Mouse (Mus musculus): ENCODE results near the gene Olfr1447. TPM values are rescaled to one million over a fixed set of nuclear protein-coding genes. Genes with fewer than 3 reads are reported as not detected.

Gene Olfr1447
- not detected in 2 replicates for polyA plus RNA-seq (2014; fragmentation: Nextera tagmentation; extraction: Ambion mirVana)

DNA sequence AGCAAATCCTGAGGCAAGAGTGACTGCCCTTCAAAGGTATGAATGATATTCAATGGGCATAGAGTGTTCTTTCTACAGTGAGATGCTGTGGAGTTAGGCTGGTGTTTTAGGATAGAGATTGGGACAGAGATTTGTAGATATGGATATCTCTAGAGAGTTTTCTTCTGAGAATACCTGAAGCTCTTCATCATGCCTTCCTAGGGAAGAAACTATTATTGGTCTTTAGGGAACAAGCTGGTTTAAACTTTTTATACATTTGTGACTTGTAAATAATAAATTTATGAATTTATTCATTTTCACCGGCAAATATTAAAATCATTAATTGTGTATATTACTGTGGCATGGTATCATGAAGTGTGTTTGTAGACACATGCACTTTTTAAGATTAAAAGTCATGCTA is at the start of gene Olfr1447:
Gene Olfr1447, minus strand, starts transcription at position 101 of the 400 bp plus-strand sequence.
- ATAC-seq (ENCODE audit: insufficient read depth): no peak
- H3K9me3 ChIP-seq (ENCODE audit: low read depth, low read length): no peaks in the 10 kb centered on the region
- 92% methylated on average over 1 of the region's 1 CpGs for WGBS
- no peak within 1 kb of the TSS for H3K27ac ChIP-seq (ENCODE audit: low read depth)
- DNase-seq: no peak
- H3K36me3 ChIP-seq (ENCODE audit: insufficient read depth): no peaks in the 10 kb centered on the region
- H3K4me3 ChIP-seq (ENCODE audit: low read depth, low read length): no peak within 1 kb of the TSS
- no peaks in the 10 kb centered on the region for H3K27me3 ChIP-seq (ENCODE audit: insufficient read depth, low read length)
- no peak within 1 kb of the TSS for H3K4me2 ChIP-seq
- no peaks in the 10 kb centered on the region for H3K4me1 ChIP-seq (ENCODE audit: insufficient read depth)
- TF ChIP-seq CTCF (IDR thresholded peaks at IDR 0.05; ENCODE audit: low read depth): no peak
- H3K9ac ChIP-seq: no peak within 1 kb of the TSS

DNA sequence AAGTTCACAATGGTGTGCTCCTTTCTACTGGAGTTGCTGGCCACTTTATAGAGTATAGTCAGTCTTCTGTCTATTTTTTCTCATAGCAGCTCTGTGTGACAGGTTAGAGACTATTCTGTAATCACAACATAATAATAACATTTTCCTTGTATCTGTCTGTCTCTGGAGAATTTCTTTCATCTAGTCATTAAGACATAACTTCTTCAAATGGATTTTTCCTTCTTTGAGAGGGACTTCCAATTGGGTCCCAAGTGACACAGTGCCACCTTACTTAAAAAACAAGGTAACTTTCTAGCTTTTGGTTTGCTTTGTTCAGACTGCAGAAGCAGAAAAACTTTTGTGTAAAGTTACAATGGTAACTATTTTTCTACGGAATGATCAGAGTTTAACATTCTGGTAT is 46.4 kb upstream of the Olfr1447 start, which contains the start of gene Olfr1450:
Gene Olfr1450, plus strand, starts transcription at position 301 of the 400 bp plus-strand sequence.
- Histone ChIP-seq H3K4me2 (no peak within 1 kb of the TSS), H3K27ac (ENCODE audit: low read depth) (no peak within 1 kb of the TSS), H3K27me3 (ENCODE audit: insufficient read depth, low read length) (no peaks in the 10 kb centered on the region), H3K4me3 (ENCODE audit: low read depth, low read length) (no peak within 1 kb of the TSS), H3K36me3 (ENCODE audit: insufficient read depth) (no peaks in the 10 kb centered on the region), H3K9me3 (ENCODE audit: low read depth, low read length) (no peaks in the 10 kb centered on the region), H3K9ac (no peak within 1 kb of the TSS), H3K4me1 (ENCODE audit: insufficient read depth) (no peaks in the 10 kb centered on the region)
- ATAC-seq (ENCODE audit: insufficient read depth) (no peak), DNase-seq (no peak)
- no peak for TF ChIP-seq CTCF (IDR thresholded peaks at IDR 0.05; ENCODE audit: low read depth)
- 90% methylated on average over 1 of the region's 1 CpGs for WGBS

DNA sequence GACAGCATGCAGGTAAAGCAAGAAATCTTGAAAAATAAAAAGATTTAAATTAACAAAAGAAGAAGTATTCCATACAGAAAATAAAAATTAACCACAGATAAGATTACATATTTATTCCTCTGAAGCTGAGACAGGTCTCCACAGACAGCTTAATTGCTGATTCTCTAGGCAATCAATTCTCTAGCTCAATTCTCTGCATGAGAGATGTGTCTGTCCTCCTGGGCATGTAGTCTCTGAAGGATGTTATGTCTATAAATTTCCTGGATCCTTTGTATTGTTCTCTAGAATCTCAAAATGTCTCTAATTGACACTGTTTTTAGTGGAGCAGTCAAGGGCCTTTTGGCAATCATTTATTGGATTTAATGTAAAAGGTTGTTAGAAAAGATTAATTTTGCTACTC is 27.0 kb upstream of the Olfr1447 start, which contains the start of gene Olfr1449:
Gene Olfr1449, plus strand, starts transcription at position 301 of the 400 bp plus-strand sequence.
- ATAC-seq (ENCODE audit: insufficient read depth) (no peak), DNase-seq (no peak)
- Histone ChIP-seq H3K9ac (no peak within 1 kb of the TSS), H3K9me3 (ENCODE audit: low read depth, low read length) (no peaks in the 10 kb centered on the region), H3K4me3 (ENCODE audit: low read depth, low read length) (no peak within 1 kb of the TSS), H3K36me3 (ENCODE audit: insufficient read depth) (no peaks in the 10 kb centered on the region), H3K4me2 (no peak within 1 kb of the TSS), H3K27me3 (ENCODE audit: insufficient read depth, low read length) (no peaks in the 10 kb centered on the region), H3K27ac (ENCODE audit: low read depth) (no peak within 1 kb of the TSS), H3K4me1 (ENCODE audit: insufficient read depth) (no peaks in the 10 kb centered on the region)
- no peak for TF ChIP-seq CTCF (IDR thresholded peaks at IDR 0.05; ENCODE audit: low read depth)

DNA sequence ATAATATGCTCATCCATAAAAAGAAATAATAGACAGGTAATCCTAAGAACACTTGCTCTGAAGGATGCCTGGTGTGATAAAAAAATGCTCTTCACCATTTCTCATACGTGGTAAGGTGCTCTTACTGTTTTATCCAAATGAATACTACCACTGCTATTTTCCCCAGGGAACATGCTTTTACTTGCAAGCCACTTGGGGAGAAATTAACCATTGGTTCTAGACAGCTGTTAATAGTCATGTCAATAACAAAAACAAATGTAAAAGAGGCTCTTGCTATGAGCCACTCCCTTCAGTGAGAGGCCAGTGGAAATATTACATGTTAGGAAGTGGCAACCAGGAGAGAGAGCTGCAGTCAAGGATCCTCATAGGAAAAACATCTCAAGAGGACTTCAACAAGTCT is 20.8 kb upstream of the Olfr1447 start, which contains the start of gene Olfr1448:
Gene Olfr1448, minus strand, starts transcription at position 101 of the 400 bp plus-strand sequence.
- no peaks in the 10 kb centered on the region for H3K27me3 ChIP-seq (ENCODE audit: insufficient read depth, low read length)
- no peaks in the 10 kb centered on the region for H3K36me3 ChIP-seq (ENCODE audit: insufficient read depth)
- no peaks in the 10 kb centered on the region for H3K9me3 ChIP-seq (ENCODE audit: low read depth, low read length)
- DNase-seq: no peak
- TF ChIP-seq CTCF (IDR thresholded peaks at IDR 0.05; ENCODE audit: low read depth): no peak
- H3K9ac ChIP-seq: no peak within 1 kb of the TSS
- no peaks in the 10 kb centered on the region for H3K4me1 ChIP-seq (ENCODE audit: insufficient read depth)
- WGBS: 64% methylated on average over 1 of the region's 1 CpGs
- H3K27ac ChIP-seq (ENCODE audit: low read depth): no peak within 1 kb of the TSS
- no peak for ATAC-seq (ENCODE audit: insufficient read depth)
- no peak within 1 kb of the TSS for H3K4me3 ChIP-seq (ENCODE audit: low read depth, low read length)
- no peak within 1 kb of the TSS for H3K4me2 ChIP-seq

DNA sequence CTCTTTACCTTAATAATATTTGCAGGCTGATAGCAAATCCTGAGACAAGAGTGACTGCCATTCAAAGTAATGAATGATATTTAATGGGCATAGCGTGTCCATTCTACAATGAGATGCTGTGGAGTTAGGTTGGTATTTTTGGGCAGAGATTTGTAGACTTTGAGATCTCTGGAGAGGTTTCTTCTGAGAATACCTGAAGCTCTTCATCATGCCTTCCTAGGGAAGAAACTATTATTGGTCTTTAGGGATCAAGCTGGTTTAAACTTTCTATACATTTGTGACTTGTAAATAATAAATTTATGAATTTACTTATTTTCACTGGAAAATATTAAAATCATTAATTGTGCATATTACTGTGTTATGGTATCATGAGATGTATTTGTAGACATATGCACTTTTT is 10.1 kb downstream of the Olfr1447 start, which contains the start of gene Olfr1446:
Gene Olfr1446, minus strand, starts transcription at position 101 of the 400 bp plus-strand sequence.
- no peak for TF ChIP-seq CTCF (IDR thresholded peaks at IDR 0.05; ENCODE audit: low read depth)
- Histone ChIP-seq H3K27me3 (ENCODE audit: insufficient read depth, low read length) (no peaks in the 10 kb centered on the region), H3K9me3 (ENCODE audit: low read depth, low read length) (no peaks in the 10 kb centered on the region), H3K9ac (no peak within 1 kb of the TSS), H3K36me3 (ENCODE audit: insufficient read depth) (no peaks in the 10 kb centered on the region), H3K4me1 (ENCODE audit: insufficient read depth) (no peaks in the 10 kb centered on the region), H3K4me3 (ENCODE audit: low read depth, low read length) (no peak within 1 kb of the TSS), H3K27ac (ENCODE audit: low read depth) (no peak within 1 kb of the TSS), H3K4me2 (no peak within 1 kb of the TSS)
- DNase-seq (no peak), ATAC-seq (ENCODE audit: insufficient read depth) (no peak)
- 79% methylated on average over 1 of the region's 1 CpGs for WGBS

DNA sequence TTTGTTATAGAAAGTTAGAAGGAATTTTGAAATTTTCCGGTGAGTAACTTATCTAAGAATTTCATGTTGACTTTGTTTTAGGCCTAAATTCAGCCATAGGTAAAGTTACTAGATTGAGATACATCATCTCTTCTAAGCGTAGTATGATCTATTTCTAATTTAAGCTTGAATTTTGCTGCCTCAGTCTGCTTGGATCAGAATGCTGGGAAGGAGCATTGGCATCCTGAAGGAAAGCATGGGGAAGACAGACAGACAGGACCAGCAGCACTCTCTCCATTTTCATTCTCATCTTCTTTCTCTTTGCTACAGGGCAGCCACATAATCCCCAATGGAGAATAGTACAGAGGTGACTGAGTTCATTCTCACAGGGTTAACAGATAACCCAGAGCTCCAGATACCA is 20.0 kb downstream of the Olfr1447 start, which contains the start of gene Olfr1445:
Gene Olfr1445, plus strand, starts transcription at position 301 of the 400 bp plus-strand sequence.
- WGBS: 81% methylated on average over 2 of the region's 2 CpGs
- no peak for TF ChIP-seq CTCF (IDR thresholded peaks at IDR 0.05; ENCODE audit: low read depth)
- H3K4me1 ChIP-seq (ENCODE audit: insufficient read depth): no peaks in the 10 kb centered on the region
- H3K9me3 ChIP-seq (ENCODE audit: low read depth, low read length): no peaks in the 10 kb centered on the region
- no peak within 1 kb of the TSS for H3K9ac ChIP-seq
- ATAC-seq (ENCODE audit: insufficient read depth): no peak
- no peak within 1 kb of the TSS for H3K4me2 ChIP-seq
- no peak within 1 kb of the TSS for H3K4me3 ChIP-seq (ENCODE audit: low read depth, low read length)
- DNase-seq: no peak
- no peaks in the 10 kb centered on the region for H3K27me3 ChIP-seq (ENCODE audit: insufficient read depth, low read length)
- no peaks in the 10 kb centered on the region for H3K36me3 ChIP-seq (ENCODE audit: insufficient read depth)
- no peak within 1 kb of the TSS for H3K27ac ChIP-seq (ENCODE audit: low read depth)

DNA sequence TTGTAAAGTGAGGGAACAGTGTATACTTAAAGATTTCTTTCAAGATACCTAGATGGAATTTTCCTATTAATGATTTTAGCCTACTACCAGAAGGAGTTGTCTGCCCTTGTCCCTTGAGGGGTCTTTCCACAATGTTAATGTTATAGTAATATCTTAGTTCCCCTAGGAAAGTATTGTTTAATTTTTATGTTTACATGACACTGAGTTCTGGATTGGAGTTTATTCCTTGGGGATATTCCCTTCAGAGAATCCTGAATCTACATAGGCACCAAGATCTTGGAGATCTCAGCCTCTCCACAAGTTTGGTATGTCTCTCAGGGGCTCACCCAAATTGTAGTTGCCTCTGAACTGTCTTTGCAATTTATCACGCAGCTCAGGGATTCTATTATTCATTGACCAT is 46.6 kb downstream of the Olfr1447 start, which contains the start of gene Olfr1444:
Gene Olfr1444, plus strand, starts transcription at position 301 of the 400 bp plus-strand sequence.
- DNase-seq (no peak), ATAC-seq (ENCODE audit: insufficient read depth) (no peak)

More for the DNA sequence above, 46.6 kb downstream of the Olfr1447 start, which contains the start of gene Olfr1444:
- Histone ChIP-seq H3K27ac (ENCODE audit: low read depth) (no peak within 1 kb of the TSS), H3K4me2 (no peak within 1 kb of the TSS), H3K4me1 (ENCODE audit: insufficient read depth) (no peaks in the 10 kb centered on the region), H3K9ac (no peak within 1 kb of the TSS), H3K4me3 (ENCODE audit: low read depth, low read length) (no peak within 1 kb of the TSS), H3K9me3 (ENCODE audit: low read depth, low read length) (no peaks in the 10 kb centered on the region), H3K36me3 (ENCODE audit: insufficient read depth) (no peaks in the 10 kb centered on the region), H3K27me3 (ENCODE audit: insufficient read depth, low read length) (no peaks in the 10 kb centered on the region)
- no peak for TF ChIP-seq CTCF (IDR thresholded peaks at IDR 0.05; ENCODE audit: low read depth)
- WGBS: 52% methylated on average over 1 of the region's 1 CpGs

Other genes with a start within 250 kb of the Olfr1447 start
- gene Olfr1442, start 233.3 kb downstream of the Olfr1447 start, polyA plus RNA-seq (2014; fragmentation: Nextera tagmentation; extraction: Ambion mirVana): not detected in 2 replicates
- gene Olfr1443, start 225.6 kb downstream of the Olfr1447 start, polyA plus RNA-seq (2014; fragmentation: Nextera tagmentation; extraction: Ambion mirVana): not detected in 2 replicates
- not detected in 2 replicates for gene Keg1, start 208.0 kb downstream of the Olfr1447 start, polyA plus RNA-seq (2014; fragmentation: Nextera tagmentation; extraction: Ambion mirVana)
- 0.55 TPM in 2 replicates for gene Cntf, start 138.1 kb downstream of the Olfr1447 start, polyA plus RNA-seq (2014; fragmentation: Nextera tagmentation; extraction: Ambion mirVana)
- 10.8 and 11.5 TPM in 2 replicates for gene Zfp91, start 107.6 kb downstream of the Olfr1447 start, polyA plus RNA-seq (2014; fragmentation: Nextera tagmentation; extraction: Ambion mirVana)
- 1.2 and 1.4 TPM in 2 replicates for gene Lpxn, start 107.5 kb downstream of the Olfr1447 start, polyA plus RNA-seq (2014; fragmentation: Nextera tagmentation; extraction: Ambion mirVana)
- not detected in 2 replicates for gene Gm5244, start 57.1 kb downstream of the Olfr1447 start, polyA plus RNA-seq (2014; fragmentation: Nextera tagmentation; extraction: Ambion mirVana)
- gene Olfr1444, start 46.5 kb downstream of the Olfr1447 start, polyA plus RNA-seq (2014; fragmentation: Nextera tagmentation; extraction: Ambion mirVana): not detected in 2 replicates
- gene Olfr1445, start 19.9 kb downstream of the Olfr1447 start, polyA plus RNA-seq (2014; fragmentation: Nextera tagmentation; extraction: Ambion mirVana): not detected in 2 replicates
- not detected in 2 replicates for gene Olfr1446, start 10.2 kb downstream of the Olfr1447 start, polyA plus RNA-seq (2014; fragmentation: Nextera tagmentation; extraction: Ambion mirVana)
- not detected in 2 replicates for gene Olfr1448, start 20.7 kb upstream of the Olfr1447 start, polyA plus RNA-seq (2014; fragmentation: Nextera tagmentation; extraction: Ambion mirVana)
- not detected in 2 replicates for gene Olfr1449, start 27.1 kb upstream of the Olfr1447 start, polyA plus RNA-seq (2014; fragmentation: Nextera tagmentation; extraction: Ambion mirVana)
- gene Olfr1450, start 46.5 kb upstream of the Olfr1447 start, polyA plus RNA-seq (2014; fragmentation: Nextera tagmentation; extraction: Ambion mirVana): not detected in 2 replicates
- gene Olfr1451, start 91.3 kb upstream of the Olfr1447 start, polyA plus RNA-seq (2014; fragmentation: Nextera tagmentation; extraction: Ambion mirVana): not detected in 2 replicates
- not detected in 2 replicates for gene Olfr1453, start 124.6 kb upstream of the Olfr1447 start, polyA plus RNA-seq (2014; fragmentation: Nextera tagmentation; extraction: Ambion mirVana)
- not detected in 2 replicates for gene Olfr1454, start 156.9 kb upstream of the Olfr1447 start, polyA plus RNA-seq (2014; fragmentation: Nextera tagmentation; extraction: Ambion mirVana)
- not detected in 2 replicates for gene Olfr1457, start 194.1 kb upstream of the Olfr1447 start, polyA plus RNA-seq (2014; fragmentation: Nextera tagmentation; extraction: Ambion mirVana)
- gene Olfr1458, start 203.0 kb upstream of the Olfr1447 start, polyA plus RNA-seq (2014; fragmentation: Nextera tagmentation; extraction: Ambion mirVana): not detected in 2 replicates
- not detected in 2 replicates for gene Olfr1459, start 245.8 kb upstream of the Olfr1447 start, polyA plus RNA-seq (2014; fragmentation: Nextera tagmentation; extraction: Ambion mirVana)